Mouse (Mus musculus) heart, postnatal 0 days (tissue): ENCODE data around the gene Galnt17.

Source experiments
- CTCF ChIP-seq: IDR thresholded peaks from 2 replicates; pipeline ENCODE4 v1.5.1; 2016; ENCODE audit warnings: antibody characterized with exemption, control low read depth, low read depth
- EP300 ChIP-seq: IDR thresholded peaks from 2 replicates; pipeline ENCODE4 v1.6.1; 2016; ENCODE audit warnings: antibody characterized with exemption, low read depth

- no peak for TF ChIP-seq EP300
- no peak for TF ChIP-seq CTCF
Measured at GRCm38 (mm10) chr5:131211618-131212017, 96.7 kb downstream of the Galnt17 start.
